Mouse (Mus musculus): ENCODE data around the gene Olfr630.
"Not testable (repeated sequence)": the region's sequence is repeated elsewhere in the genome, so short reads cannot be mapped to it uniquely, and the experiment has no call there.

The Olfr630 gene

GRCm38 (mm10) chr7:103757233-103757632 is at the start of gene Olfr630:
Gene Olfr630, minus strand, starts transcription at chr7:103757333.
- in situ Hi-C loops (cut with MboI, MseI) = no loop called here

DNA sequence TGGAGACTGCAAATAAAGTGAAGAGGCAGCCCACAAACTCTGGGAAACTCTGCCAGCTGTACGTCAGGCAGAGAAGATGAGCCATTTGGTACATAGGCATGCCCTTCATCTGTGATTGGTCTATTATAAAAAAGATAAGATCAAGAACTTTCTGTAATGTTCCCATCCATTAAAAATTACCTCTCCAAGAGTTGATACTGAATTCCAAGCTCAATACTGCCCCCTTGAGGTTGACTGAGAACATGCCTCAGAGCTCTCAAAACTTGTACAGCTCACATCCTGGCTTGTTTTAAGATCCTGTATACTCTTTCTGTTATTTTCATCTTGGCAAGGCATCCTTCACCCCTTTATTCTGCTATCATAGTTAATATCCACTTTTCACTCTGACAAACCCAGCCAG is 49.7 kb upstream of the Olfr630 start:
- in situ Hi-C loops (cut with MboI, MseI) = loop anchor here in 1 of 2 experiments (5.0 kb wide), 1 partner anchor 100 kb away; no protein-coding TSS in a partner anchor

DNA sequence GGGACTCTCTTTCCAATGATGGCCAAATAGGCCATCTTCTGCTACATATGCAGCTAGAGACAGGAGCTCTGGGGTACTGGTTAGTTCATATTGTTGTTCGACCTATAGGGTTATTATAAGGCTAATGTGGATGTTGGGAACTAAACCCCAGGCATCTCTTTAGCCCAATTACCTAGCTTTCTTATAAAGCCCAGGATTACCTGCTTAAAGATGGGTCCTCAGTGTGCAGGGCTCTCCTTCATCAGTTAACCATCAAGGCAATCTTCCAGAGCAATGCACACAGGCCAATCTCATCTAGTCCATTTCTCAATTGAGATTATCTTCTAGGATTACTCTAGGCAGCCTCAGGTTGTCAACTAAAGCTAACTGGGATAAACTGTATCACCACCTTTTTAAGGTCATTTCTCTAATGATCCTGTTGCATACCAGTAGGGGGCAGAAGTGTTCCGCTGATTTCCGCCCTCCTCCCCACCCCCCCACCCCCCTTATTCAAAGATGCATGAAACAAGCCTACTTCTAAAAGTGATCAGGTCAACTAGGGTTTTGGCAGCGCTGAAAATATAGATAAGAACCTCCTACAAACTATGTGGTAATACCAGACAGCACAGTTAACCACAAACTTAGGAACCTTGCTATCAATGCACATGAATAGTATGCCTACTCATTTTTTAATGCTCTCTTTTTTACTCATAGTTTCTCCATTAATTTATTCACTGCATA is 35.7 kb upstream of the Olfr630 start:
- in situ Hi-C loops (cut with MboI, MseI) = no loop called here

- in situ Hi-C loops (cut with MboI, MseI) = no loop called here
These were observed 34.6 kb upstream of the Olfr630 start, which contains the start of gene Olfr67 for GRCm38 (mm10) chr7:103791721-103792120. Gene Olfr67, minus strand, starts transcription at chr7:103791821.

DNA sequence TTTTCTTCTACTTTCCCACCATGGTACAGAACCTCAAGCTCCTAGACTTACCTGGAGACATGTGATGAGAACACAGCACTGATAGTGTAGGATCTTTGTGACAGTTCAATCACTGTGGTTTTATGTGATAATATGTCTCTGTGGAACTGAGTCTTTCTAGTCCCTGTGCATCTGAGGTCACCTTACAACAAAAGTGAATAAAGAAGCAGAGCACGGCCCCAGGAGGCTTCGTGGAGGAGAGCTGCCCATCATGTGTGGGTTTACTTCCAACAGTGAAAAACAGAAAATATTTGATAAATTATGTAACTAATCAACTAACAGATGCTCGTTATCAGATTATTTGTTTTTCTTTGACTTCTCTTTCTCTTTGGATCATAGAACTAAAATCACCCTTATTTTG is 22.5 kb upstream of the Olfr630 start, which contains the start of gene Olfr68:
Gene Olfr68 (minus strand): TSS at position 101 of the 400 bp plus-strand sequence.
- in situ Hi-C loops (cut with MboI, MseI) = no loop called here

DNA sequence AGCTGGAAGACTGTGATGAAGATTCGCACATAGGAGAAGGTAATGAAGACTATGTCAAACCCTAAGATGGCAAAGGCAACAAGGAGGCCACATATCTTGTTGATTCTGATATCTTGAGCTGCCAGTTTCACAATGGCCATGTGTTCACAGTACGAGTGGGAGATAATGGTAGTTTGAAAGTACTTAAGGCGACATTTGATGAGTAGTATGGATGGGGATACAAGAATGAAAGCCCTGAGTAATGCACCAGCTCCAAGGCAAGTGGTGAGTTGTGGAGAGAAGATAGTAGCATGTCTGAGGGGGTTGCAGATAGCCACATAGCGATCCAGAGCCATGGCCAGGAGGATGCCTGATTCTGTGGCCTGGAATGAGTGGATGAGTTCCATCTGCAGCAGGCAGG is 20.5 kb upstream of the Olfr630 start:
- in situ Hi-C loops (cut with MboI, MseI) = not testable (repeated sequence)

DNA sequence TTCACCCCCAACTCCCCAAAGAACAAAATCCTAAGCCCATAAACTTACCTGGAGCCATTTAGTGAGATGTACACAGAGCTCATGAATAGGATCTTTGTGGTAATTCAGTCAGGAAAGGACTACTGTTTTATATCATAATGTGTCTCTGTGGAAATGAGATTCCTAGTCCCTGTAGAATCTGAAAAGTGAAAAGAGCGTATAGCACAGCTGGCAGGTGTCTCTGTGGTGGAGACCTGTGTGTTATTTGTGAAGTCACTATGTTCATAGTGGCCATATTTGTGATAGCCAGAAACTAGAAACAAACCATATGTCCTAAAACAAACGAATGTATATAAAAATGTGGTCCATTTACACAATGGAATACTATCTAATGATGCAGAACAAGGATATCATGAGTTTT is 14.4 kb upstream of the Olfr630 start, which contains the start of gene Olfr69:
Gene Olfr69 (minus strand): TSS at position 101 of the 400 bp plus-strand sequence.
- in situ Hi-C loops (cut with MboI, MseI) = no loop called here

DNA sequence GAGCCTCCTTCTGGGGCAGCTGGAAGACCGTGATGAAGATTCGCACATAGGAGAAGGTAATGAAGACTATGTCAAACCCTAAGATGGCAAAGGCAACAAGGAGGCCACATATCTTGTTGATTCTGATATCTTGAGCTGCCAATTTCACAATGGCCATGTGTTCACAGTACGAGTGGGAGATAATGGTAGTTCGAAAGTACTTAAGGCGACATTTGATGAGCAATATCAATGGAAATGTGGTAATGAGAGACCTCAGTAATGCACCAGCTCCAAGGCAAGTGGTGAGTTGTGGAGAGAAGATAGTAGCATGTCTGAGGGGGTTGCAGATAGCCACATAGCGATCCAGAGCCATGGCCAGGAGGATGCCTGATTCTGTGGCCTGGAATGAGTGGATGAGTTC is 10.6 kb upstream of the Olfr630 start:
- in situ Hi-C loops (cut with MboI, MseI) = not testable (repeated sequence)

DNA sequence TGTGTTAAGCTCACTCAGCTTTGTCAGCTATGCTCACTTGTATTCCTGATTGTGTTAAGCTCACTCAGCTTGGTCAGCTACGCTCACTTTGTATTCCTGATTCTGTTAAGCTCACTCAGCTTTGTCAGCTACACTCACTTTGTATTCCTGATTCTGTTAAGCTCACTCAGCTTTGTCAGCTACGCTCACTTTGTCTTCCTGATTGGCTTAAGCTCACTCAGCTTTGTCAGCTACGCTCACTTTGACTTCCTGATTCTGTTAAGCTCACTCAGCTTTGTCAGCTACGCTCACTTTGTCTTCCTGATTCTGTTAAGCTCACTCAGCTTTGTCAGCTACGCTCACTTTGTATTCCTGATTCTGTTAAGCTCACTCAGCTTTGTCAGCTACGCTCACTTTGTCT is 5.1 kb upstream of the Olfr630 start:
- in situ Hi-C loops (cut with MboI, MseI) = not testable (repeated sequence)

DNA sequence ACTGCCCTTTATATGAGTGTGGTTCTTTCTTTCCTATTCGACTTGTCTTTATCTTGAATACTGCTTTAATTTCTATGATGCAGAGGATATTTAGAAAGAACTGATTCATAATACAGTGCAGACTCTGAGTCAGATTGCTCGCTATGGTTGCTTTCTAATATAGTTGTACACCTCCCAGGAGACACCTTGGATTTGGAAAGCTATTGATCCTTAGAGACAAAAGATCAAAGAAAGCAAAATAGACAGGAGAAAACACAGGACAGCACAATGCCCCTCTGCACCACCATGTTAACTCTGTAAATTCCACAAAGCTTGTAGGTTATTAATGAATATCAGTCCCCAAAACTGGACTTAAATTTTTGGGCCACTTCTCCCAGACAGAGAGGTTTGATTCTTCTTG is 12.3 kb downstream of the Olfr630 start, which contains the start of gene Olfr629:
Gene Olfr629 (minus strand): TSS at position 101 of the 400 bp plus-strand sequence.
- in situ Hi-C loops (cut with MboI, MseI) = no loop called here

DNA sequence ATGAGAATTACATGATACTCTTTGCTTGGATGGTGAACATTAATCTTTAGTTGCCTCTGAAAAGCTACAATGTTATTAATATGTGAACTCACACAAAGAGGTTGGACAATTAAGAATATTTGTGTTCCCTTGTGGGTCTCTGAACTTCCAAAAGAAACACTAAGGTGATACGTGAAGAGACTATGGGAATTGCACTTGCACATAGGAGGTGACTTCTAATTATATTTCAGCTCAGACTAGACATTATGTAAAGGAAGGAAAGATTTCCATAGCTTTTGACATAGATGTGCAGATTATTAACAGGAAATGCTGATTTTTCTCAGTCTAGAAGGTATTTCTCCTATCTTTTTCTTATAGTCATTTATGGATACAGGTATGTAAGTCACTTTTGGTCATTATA is 27.1 kb downstream of the Olfr630 start, which contains the start of gene Olfr628:
Gene Olfr628 (plus strand): TSS at position 301 of the 400 bp plus-strand sequence.
- in situ Hi-C loops (cut with MboI, MseI) = no loop called here

DNA sequence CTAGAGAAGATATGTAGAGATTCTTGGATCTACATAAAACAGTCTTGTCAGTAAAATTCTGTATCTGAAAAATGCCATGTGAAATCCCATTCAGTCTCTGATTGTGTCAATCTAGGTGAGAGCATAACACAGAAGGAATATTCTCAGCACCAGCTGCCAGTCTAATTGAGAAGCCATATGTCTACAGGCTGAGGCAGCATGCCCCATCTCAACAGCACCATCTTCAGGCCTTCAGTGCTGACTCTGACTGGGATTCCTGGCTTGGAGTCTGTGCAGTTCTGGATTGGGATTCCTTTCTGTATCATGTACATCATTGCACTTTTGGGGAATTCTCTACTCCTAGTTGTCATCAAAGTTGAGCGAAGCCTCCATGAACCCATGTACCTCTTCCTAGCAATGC is 40.7 kb downstream of the Olfr630 start:
- in situ Hi-C loops (cut with MboI, MseI) = loop anchor here in 1 of 2 experiments (5.0 to 25.0 kb wide), 3 partner anchors 86 to 1204 kb away; partner anchors contain the start of gene Olfr633

DNA sequence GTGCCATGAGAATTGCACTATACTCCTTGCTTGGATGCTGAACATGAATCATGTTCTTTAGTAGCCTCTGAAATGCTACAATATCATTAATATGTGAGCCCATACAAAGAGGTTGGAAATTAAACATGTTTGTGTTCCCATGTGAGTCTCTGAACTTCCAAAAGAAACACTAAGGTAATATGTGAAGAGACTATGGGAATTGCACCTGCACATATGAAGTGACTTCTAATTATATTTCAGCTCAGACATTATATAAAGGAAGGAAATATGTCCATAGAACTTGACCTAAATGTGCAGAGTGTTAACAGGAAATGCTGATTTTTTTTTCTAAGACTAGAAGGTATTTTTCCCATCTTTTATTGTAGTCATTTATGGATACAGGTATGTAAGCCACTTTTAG is 42.8 kb downstream of the Olfr630 start, which contains the start of gene Olfr243:
Gene Olfr243 (plus strand): TSS at position 301 of the 400 bp plus-strand sequence.
- in situ Hi-C loops (cut with MboI, MseI) = loop anchor here (5.0 to 25.0 kb wide), 3 partner anchors 230 to 1202 kb away; partner anchors contain the start of gene Olfr633 (in 1 of the 2)

DNA sequence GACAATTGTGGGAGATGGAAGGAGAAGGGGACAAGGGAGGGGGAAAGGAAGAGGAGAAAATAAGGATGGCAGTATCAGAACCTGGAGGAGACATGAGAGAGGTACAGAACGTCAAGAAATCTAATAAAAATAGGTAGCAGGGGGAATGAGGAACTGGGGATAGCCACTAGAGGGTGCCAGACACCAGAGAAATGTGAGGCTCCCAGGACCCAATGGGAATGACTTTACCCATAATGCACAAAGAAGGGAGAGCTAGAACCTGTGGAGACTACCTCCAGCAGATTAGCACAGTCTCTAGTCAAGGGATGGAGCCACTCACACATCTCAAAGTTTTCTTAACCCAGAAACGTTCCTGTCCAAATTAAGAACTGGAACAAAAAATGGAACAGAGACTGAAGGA is 45.1 kb downstream of the Olfr630 start:
- in situ Hi-C loops (cut with MboI, MseI) = loop anchor here (5.0 to 25.0 kb wide), 3 partner anchors 233 to 1200 kb away; partner anchors contain the start of gene Olfr633 (in 1 of the 2)

Data from T-helper 17 cell (primary cell).